Mouse (Mus musculus) limb, embryonic 13.5 days (tissue): ENCODE results near the gene Aldh3b3. TPM values are rescaled to one million over a fixed set of nuclear protein-coding genes. Genes with fewer than 3 reads are reported as not detected.

Experiments
- ATAC-seq: fragments of 200-750 bp; cut with Nextera tagmentation; 2 replicates; pipeline ENCODE4 v1.8.0; 2017; ENCODE audit warnings: low read depth, moderate number of reproducible peaks, moderate TSS enrichment; ENCODE audit not compliant: low FRiP score
- H3K27ac ChIP-seq: fragments of 300-500 bp; sonication (generic); 2 replicates; pipeline ENCODE4 v1.5.1; 2015; ENCODE audit warnings: inconsistent platforms, mild to moderate bottlenecking, moderate library complexity
- H3K27me3 ChIP-seq: fragments of 300-500 bp; sonication (generic); 2 replicates; pipeline ENCODE4 v1.6.1; 2015; ENCODE audit warnings: mild to moderate bottlenecking, inconsistent platforms
- H3K36me3 ChIP-seq: fragments of 300-500 bp; sonication (generic); 2 replicates; pipeline ENCODE4 v1.6.1; 2015; ENCODE audit warnings: inconsistent platforms, mild to moderate bottlenecking, moderate library complexity
- H3K4me1 ChIP-seq: fragments of 300-500 bp; sonication (generic); 2 replicates; pipeline ENCODE4 v1.6.1; 2015; ENCODE audit warnings: inconsistent platforms
- H3K4me2 ChIP-seq: fragments of 300-500 bp; sonication (generic); replicated peaks from 2 replicates; pipeline ENCODE4 v1.6.1; 2015; ENCODE audit warnings: inconsistent platforms, mild to moderate bottlenecking, moderate library complexity
- H3K4me3 ChIP-seq: fragments of 300-500 bp; sonication (generic); 2 replicates; pipeline ENCODE4 v1.5.1; 2015; ENCODE audit warnings: moderate library complexity, mild to moderate bottlenecking, inconsistent platforms
- H3K9ac ChIP-seq: fragments of 300-500 bp; sonication (generic); 2 replicates; pipeline ENCODE4 v1.6.1; 2015; ENCODE audit warnings: mild to moderate bottlenecking, inconsistent platforms
- H3K9me3 ChIP-seq: fragments of 300-500 bp; sonication (generic); 2 replicates; pipeline ENCODE4 v1.6.1; 2016; ENCODE audit warnings: inconsistent platforms
- WGBS: fragments of 180-500 bp; shearing (Covaris S2); methylation state at CpG from one replicate; pipeline ENCODE4 v1.1.7; 2015; 5-methylcytosine and 5-hydroxymethylcytosine counted together
- polyA plus RNA-seq: library from polyadenylated mRNA; unstranded; fragments of >200 nt; fragmentation: Nextera tagmentation; extraction: Ambion mirVana; gene quantifications from 2 replicates; pipeline ENCODE4 v1.2.1, GENCODE M21; 2015

The Aldh3b3 gene
- polyA plus RNA-seq, 1 experiment from 2014 or later, result 0.05 TPM

DNA sequence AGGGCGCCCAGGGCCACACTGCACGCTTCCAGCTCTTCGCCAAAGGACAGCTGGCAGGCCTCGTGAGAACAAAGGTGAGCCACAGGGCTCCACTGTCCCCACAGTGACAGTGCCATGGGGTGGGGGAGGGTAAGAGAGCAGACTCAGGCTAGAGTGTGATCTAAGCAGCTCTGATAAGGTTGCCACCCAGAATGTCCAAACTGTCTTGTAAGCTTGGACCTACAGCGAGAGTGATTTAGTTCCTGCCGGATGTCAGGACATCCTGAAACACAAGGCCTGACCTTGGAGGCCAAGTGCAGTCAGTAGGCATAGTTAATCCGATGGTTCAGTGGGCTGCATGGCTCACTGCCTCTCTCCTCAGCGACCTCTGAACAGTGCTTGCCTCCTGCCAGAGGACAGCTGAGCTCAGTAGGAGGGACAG lies 26.8 kb downstream of the Aldh3b3 start:
- peak overlapping the region; percentile 44; the same call in 1 of the 2 replicates for H3K27ac ChIP-seq
- H3K36me3 ChIP-seq, result no peaks in the 10 kb centered on the region
- H3K9ac ChIP-seq, result no peak overlapping the region
- no peaks in the 10 kb centered on the region for H3K9me3 ChIP-seq
- H3K4me3 ChIP-seq, result no peak overlapping the region
- H3K27me3 ChIP-seq, result no peaks in the 10 kb centered on the region
- H3K4me1 ChIP-seq, result peaks cover 34% of the 10 kb centered on the region
- H3K4me2 ChIP-seq, result no peak overlapping the region
- 41% methylated on average over 8 of the region's 8 CpGs for WGBS
- no peak for ATAC-seq

DNA sequence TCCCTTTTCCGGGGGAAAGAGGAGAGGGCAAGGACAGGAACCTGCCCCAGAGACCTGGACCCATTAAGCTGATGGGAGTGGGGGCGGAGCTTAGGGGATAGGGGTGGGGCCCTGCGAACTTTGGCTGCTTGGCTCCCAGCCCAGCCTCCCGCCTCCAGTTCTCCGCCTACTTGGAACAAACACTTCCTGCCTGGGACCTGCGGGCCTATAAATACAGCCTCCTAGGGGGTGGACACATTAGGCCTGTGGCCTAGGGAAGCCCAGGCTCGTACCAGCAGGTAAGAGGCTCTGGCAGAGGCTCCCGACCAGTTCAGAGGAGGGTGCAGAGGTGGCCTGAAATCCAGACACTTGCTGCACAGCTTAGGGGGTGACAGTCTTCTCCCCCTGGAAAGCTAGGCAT lies 27.9 kb downstream of the Aldh3b3 start, which contains the start of gene Acy3:
Acy3 (plus strand) TSS at position 237 of the 400 bp plus-strand sequence.
- Histone ChIP-seq H3K27me3 (no peaks in the 10 kb centered on the region), H3K4me3 (no peak within 1 kb of the TSS), H3K9me3 (no peaks in the 10 kb centered on the region), H3K36me3 (no peaks in the 10 kb centered on the region), H3K4me2 (peak within 1 kb of the TSS; percentile 41), H3K9ac (peak within 1 kb of the TSS; percentile 43; the same call in 1 of the 2 replicates), H3K4me1 (peaks cover 34% of the 10 kb centered on the region), H3K27ac (peak within 1 kb of the TSS; percentile 58; the same call in 1 of the 2 replicates)
- WGBS, result 5% methylated on average over 8 of the region's 8 CpGs
- peak; percentile 68; the same call in 1 of the 2 replicates for ATAC-seq

DNA sequence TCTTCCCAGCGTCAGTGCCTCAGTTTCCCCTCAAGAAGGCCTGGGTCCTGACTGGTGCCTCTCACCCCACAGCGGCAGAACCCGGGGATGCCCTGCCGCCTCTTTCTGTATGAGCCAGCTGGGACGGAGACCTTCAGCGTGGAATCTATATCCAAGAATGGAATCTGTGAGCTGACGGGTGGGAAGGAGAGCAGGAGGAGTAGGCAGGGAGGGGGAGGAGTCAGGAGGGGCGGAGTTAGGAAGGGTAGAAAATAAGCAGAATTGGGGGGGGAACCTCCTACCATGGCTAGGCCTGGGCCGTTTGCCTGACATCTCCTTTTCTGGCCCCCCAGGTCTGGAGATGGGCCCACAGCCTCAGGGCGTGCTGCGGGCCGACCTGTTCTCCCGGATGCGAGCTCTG lies 29.6 kb downstream of the Aldh3b3 start:
- H3K4me1 ChIP-seq, result peaks cover 34% of the 10 kb centered on the region
- H3K27ac ChIP-seq, result no peak overlapping the region
- no peaks in the 10 kb centered on the region for H3K36me3 ChIP-seq
- no peak overlapping the region for H3K4me2 ChIP-seq
- no peak overlapping the region for H3K4me3 ChIP-seq
- ATAC-seq, result no peak
- H3K27me3 ChIP-seq, result no peaks in the 10 kb centered on the region
- no peaks in the 10 kb centered on the region for H3K9me3 ChIP-seq
- 86% methylated on average over 14 of the region's 14 CpGs for WGBS
- H3K9ac ChIP-seq, result no peak overlapping the region

DNA sequence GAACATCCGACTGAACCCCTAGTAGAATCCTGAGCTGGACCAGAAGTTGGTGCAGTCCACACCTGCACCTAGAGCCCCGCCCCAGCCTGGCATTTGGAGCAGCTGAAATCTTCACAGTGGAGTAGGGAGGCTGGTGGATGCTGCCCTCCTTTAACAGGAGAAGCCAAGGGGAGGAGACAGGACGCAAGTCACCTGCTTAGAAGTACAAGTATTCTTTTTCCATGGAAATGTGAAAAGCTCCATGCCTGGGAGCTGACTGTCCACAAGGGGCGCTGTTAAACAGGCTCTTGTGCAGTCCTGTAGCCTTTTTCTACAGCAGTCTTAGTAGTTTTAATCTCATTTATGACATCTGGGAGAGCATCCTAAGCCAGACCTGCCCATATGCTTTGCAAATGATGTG lies 30.3 kb downstream of the Aldh3b3 start:
- no peaks in the 10 kb centered on the region for H3K27me3 ChIP-seq
- H3K9me3 ChIP-seq, result no peaks in the 10 kb centered on the region
- no peak overlapping the region for H3K9ac ChIP-seq
- no peak overlapping the region for H3K4me2 ChIP-seq
- WGBS, result 94% methylated on average over 4 of the region's 4 CpGs
- H3K27ac ChIP-seq, result no peak overlapping the region
- ATAC-seq, result no peak
- no peaks in the 10 kb centered on the region for H3K36me3 ChIP-seq
- H3K4me3 ChIP-seq, result no peak overlapping the region
- H3K4me1 ChIP-seq, result peaks cover 32% of the 10 kb centered on the region

DNA sequence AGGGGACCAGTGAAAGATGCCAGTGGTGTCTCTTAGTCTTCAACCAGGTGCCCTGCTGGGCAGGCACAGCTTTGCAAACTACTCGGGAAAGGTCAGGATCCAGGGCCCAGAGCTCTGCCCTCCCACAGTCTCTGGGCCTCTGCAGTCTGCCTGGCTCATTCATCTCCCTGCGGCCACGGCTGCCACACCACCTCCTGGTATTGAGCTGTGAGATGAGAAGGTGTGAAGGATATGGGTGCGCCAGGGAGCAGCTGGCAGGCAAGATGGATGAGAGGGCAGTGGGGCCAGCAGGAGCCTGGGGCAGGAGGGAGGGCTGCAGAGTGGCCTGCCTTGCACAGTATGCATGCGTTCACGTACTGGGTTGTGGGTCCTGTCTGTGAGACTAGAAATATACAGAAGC lies 32.4 kb downstream of the Aldh3b3 start:
- Histone ChIP-seq H3K4me2 (no peak overlapping the region), H3K27ac (no peak overlapping the region), H3K4me3 (no peak overlapping the region), H3K9ac (no peak overlapping the region), H3K27me3 (no peaks in the 10 kb centered on the region), H3K9me3 (no peaks in the 10 kb centered on the region), H3K36me3 (no peaks in the 10 kb centered on the region), H3K4me1 (peaks cover 15% of the 10 kb centered on the region)
- 24% methylated on average over 6 of the region's 6 CpGs for WGBS
- no peak for ATAC-seq

DNA sequence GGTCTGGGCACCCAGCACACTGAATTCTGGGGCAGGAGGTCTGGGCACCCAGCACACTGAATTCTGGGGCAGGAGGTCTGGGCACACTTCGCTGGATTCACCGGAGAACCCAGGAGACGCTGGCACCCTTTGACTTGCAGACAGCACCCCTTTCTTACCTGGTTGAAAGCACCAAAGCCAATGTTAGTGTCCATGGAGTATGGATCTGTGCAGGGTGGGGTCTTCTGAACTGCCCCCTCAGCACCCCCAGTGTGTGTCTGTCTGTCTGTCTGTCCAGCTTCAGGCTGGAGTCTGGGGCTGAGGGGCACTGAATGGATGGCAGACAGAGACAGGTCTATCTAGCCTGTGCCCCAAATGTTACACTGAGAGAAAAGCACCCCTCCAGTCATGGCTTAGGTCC lies 33.1 kb downstream of the Aldh3b3 start:
- ATAC-seq, result no peak
- H3K36me3 ChIP-seq, result no peaks in the 10 kb centered on the region
- 93% methylated on average over 3 of the region's 3 CpGs for WGBS
- H3K4me2 ChIP-seq, result no peak overlapping the region
- H3K9ac ChIP-seq, result no peak overlapping the region
- H3K27me3 ChIP-seq, result no peaks in the 10 kb centered on the region
- no peaks in the 10 kb centered on the region for H3K9me3 ChIP-seq
- H3K4me1 ChIP-seq, result peaks cover 7% of the 10 kb centered on the region
- no peak overlapping the region for H3K4me3 ChIP-seq
- no peak overlapping the region for H3K27ac ChIP-seq

DNA sequence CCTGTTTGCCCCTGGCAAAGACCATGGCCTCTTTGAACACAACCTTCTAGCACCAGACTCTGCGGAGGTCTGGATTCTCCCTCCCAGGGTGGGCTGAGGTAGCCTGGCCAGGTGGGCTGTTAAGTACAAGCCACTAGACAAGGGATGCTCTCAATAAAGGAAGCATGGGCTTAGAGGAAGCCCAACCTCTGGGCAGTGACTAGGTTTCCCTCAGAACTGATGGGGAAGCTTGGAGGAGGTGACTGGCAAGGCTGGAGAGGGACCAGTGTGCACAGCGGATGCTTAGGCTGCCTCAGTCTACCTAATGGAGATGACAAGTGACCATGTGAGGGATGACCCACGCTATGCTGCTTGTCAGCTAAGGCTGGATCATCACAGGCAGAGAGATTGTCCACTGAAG lies 33.5 kb downstream of the Aldh3b3 start:
- Histone ChIP-seq H3K27me3 (no peaks in the 10 kb centered on the region), H3K36me3 (no peaks in the 10 kb centered on the region), H3K4me2 (no peak overlapping the region), H3K4me3 (no peak overlapping the region), H3K4me1 (peaks cover 3% of the 10 kb centered on the region), H3K27ac (no peak overlapping the region), H3K9me3 (no peaks in the 10 kb centered on the region), H3K9ac (no peak overlapping the region)
- ATAC-seq, result no peak
- WGBS, result 88% methylated on average over 3 of the region's 3 CpGs

DNA sequence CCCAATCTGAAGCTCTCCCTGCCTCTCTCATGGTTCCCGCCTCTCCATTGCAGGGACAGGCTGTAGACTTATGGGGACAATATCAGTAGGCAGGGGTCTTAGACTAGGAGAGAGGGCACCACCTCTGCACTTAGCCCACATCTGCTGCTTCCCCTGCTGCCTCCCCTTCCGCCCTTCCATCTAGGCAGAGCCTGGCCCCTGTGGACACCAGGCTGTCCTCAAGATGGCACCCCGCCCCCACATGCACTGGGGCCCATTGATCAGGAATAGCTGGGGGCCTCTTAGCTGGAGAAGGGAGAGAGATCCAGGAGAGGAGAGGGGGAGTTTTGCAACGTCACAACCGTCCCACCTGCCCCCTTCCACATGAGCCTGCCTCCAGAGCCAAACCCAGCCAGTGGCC lies 34.0 kb downstream of the Aldh3b3 start, which contains the start of gene Tbx10:
Tbx10 (plus strand) TSS at position 337 of the 400 bp plus-strand sequence.
- Histone ChIP-seq H3K9ac (no peak within 1 kb of the TSS), H3K4me1 (no peaks in the 10 kb centered on the region), H3K4me3 (no peak within 1 kb of the TSS), H3K36me3 (no peaks in the 10 kb centered on the region), H3K9me3 (no peaks in the 10 kb centered on the region), H3K27ac (no peak within 1 kb of the TSS), H3K27me3 (no peaks in the 10 kb centered on the region), H3K4me2 (no peak within 1 kb of the TSS)
- WGBS, result 42% methylated on average over 5 of the region's 5 CpGs
- no peak for ATAC-seq

DNA sequence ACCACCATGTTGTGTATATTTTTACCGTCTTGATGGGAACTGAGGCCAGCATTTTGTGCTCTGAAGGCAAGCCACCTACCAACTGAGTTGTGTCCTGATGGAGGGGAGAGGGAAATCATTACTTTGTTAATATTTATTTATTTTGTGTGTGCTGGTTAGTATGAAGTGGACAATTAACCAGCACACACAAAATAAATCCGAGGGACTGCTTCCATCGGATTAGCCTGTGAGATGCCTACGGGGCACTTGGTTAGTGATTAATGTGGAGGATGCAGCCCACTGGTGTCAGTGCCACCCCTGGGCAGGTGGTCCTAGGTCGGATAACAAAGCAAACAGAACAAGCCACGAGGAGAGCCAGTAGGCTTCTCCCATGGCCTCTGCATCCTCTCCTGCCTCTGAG lies 36.5 kb downstream of the Aldh3b3 start:
- Histone ChIP-seq H3K9ac (no peak overlapping the region), H3K27ac (no peak overlapping the region), H3K4me1 (peaks cover 6% of the 10 kb centered on the region), H3K36me3 (no peaks in the 10 kb centered on the region), H3K27me3 (no peaks in the 10 kb centered on the region), H3K4me2 (no peak overlapping the region), H3K4me3 (no peak overlapping the region), H3K9me3 (no peaks in the 10 kb centered on the region)
- ATAC-seq, result no peak
- 63% methylated on average over 6 of the region's 6 CpGs for WGBS

DNA sequence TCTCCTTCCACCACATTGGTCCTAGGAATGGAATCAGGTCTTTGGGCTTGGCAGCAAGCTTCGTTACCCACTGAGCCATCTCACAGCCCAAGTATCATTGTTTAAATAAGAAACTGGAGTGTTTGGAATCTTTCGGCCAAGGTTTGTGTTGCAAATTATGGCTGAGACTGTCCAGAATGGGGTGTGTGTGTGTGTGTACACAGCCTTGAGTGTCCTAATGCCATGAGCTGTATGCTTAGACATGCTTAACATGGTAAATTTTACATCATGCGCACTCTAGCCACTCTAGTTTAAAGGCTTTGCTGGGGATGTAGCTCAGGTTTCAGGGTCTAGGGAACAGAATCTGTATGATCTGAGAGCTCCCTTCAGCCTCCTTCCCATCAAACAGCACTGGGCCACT lies 37.1 kb downstream of the Aldh3b3 start:
- H3K9me3 ChIP-seq, result no peaks in the 10 kb centered on the region
- H3K27ac ChIP-seq, result no peak overlapping the region
- no peaks in the 10 kb centered on the region for H3K36me3 ChIP-seq
- H3K4me1 ChIP-seq, result peaks cover 6% of the 10 kb centered on the region
- ATAC-seq, result no peak
- 86% methylated on average over 3 of the region's 3 CpGs for WGBS
- H3K27me3 ChIP-seq, result no peaks in the 10 kb centered on the region
- no peak overlapping the region for H3K4me3 ChIP-seq
- no peak overlapping the region for H3K4me2 ChIP-seq
- H3K9ac ChIP-seq, result no peak overlapping the region

DNA sequence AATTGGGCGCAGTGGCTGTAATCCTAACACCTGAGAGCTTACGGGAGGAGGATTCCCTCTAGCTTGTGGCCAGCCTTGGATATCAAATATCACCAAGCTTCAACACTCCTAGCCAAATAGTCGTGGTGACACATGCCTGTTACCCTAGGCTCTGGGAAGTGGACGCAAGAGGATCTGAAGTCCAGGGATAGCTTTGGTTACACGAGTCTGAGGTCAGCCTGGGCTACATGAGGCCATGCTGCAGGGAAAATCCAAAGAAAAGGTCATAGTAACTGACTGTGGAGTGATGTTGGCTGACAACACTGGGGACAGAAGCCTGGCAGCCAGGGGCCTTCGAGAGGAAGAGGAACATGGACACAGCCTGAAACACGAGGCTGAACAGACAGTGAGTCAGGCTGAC lies 37.7 kb downstream of the Aldh3b3 start:
- no peaks in the 10 kb centered on the region for H3K27me3 ChIP-seq
- H3K9ac ChIP-seq, result no peak overlapping the region
- H3K4me1 ChIP-seq, result peaks cover 9% of the 10 kb centered on the region
- H3K4me2 ChIP-seq, result no peak overlapping the region
- no peak overlapping the region for H3K4me3 ChIP-seq
- 63% methylated on average over 7 of the region's 7 CpGs for WGBS
- H3K27ac ChIP-seq, result no peak overlapping the region
- no peak for ATAC-seq
- H3K9me3 ChIP-seq, result no peaks in the 10 kb centered on the region
- H3K36me3 ChIP-seq, result no peaks in the 10 kb centered on the region

DNA sequence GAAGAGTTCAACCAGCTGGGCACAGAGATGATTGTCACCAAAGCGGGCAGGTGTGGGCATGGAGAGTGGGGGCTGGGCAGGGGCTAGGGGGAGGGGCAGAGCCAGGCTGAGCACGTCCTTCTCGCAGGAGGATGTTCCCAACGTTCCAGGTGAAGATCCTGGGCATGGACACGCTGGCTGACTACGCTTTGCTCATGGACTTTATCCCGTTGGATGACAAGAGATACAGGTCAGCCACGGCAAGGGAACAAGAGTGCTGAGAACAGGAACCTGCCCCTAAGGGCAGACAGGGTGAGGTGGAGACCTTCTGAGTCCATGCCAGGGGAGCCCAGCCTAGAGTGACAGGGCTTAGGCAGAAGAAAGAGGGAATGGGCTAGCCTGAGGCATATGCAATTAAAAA lies 38.3 kb downstream of the Aldh3b3 start:
- H3K4me2 ChIP-seq, result no peak overlapping the region
- peaks cover 16% of the 10 kb centered on the region for H3K4me1 ChIP-seq
- H3K4me3 ChIP-seq, result no peak overlapping the region
- no peaks in the 10 kb centered on the region for H3K27me3 ChIP-seq
- ATAC-seq, result no peak
- WGBS, result 80% methylated on average over 8 of the region's 8 CpGs
- H3K36me3 ChIP-seq, result no peaks in the 10 kb centered on the region
- no peaks in the 10 kb centered on the region for H3K9me3 ChIP-seq
- H3K27ac ChIP-seq, result no peak overlapping the region
- no peak overlapping the region; the same call in 1 of the 2 replicates for H3K9ac ChIP-seq

DNA sequence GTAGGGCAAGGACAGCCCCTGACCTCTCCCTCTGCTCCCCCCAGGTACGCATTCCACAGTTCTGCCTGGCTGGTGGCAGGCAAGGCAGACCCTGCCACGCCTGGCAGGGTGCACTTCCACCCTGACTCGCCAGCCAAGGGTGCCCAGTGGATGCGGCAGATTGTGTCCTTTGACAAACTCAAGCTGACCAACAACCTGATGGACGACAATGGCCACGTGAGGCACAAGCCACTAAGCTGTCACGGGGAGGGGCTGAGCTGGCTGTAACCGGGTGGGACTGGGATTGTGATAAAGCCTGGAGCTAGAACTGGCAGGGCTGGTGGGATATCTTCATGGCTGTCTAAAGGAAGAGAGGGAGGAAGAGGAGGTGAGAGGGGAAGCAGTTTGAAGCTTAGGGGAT lies 38.8 kb downstream of the Aldh3b3 start:
- H3K27ac ChIP-seq, result no peak overlapping the region
- no peaks in the 10 kb centered on the region for H3K27me3 ChIP-seq
- H3K9me3 ChIP-seq, result no peaks in the 10 kb centered on the region
- H3K4me3 ChIP-seq, result no peak overlapping the region
- no peaks in the 10 kb centered on the region for H3K36me3 ChIP-seq
- WGBS, result 64% methylated on average over 8 of the region's 8 CpGs
- H3K4me2 ChIP-seq, result no peak overlapping the region
- H3K4me1 ChIP-seq, result peaks cover 17% of the 10 kb centered on the region
- H3K9ac ChIP-seq, result no peak overlapping the region; the same call in 1 of the 2 replicates
- ATAC-seq, result no peak
